Mouse (Mus musculus) hindbrain, postnatal 0 days (tissue): Measurements from ENCODE around the gene Pex7. TPM values are rescaled to one million over a fixed set of nuclear protein-coding genes. Genes with fewer than 3 reads are reported as not detected.

Experiments used
- ATAC-seq: fragments of 200-750 bp; cut with Nextera tagmentation; 2 replicates; pipeline ENCODE4 v1.8.0; 2017; ENCODE audit warnings: mild to moderate bottlenecking, moderate TSS enrichment, moderate library complexity
- DNase-seq: peaks from one replicate; pipeline ENCODE4 v3.0.0-alpha.2; 2015; ENCODE audit warnings: low spot score
- H3K27ac ChIP-seq: fragments of 300-500 bp; sonication (generic); 2 replicates; pipeline ENCODE4 v1.5.1; 2014; ENCODE audit warnings: mild to moderate bottlenecking
- H3K27me3 ChIP-seq: fragments of 300-500 bp; sonication (generic); 2 replicates; pipeline ENCODE4 v1.6.1; 2014; ENCODE audit warnings: low read length, mixed read lengths; ENCODE audit not compliant: insufficient read depth
- H3K36me3 ChIP-seq: fragments of 300-500 bp; sonication (generic); 2 replicates; pipeline ENCODE4 v1.6.1; 2014; ENCODE audit warnings: low read length, mixed read lengths; ENCODE audit not compliant: insufficient read depth
- H3K4me1 ChIP-seq: fragments of 300-500 bp; sonication (generic); 2 replicates; pipeline ENCODE4 v1.6.1; 2014; ENCODE audit warnings: antibody characterized with exemption, low read length, mixed read lengths; ENCODE audit not compliant: insufficient read depth
- H3K4me2 ChIP-seq: fragments of 300-500 bp; sonication (generic); 2 replicates; pipeline ENCODE4 v1.6.1; 2014; ENCODE audit warnings: low read depth, mild to moderate bottlenecking, low read length, moderate library complexity, mixed read lengths
- H3K4me3 ChIP-seq: fragments of 300-500 bp; sonication (generic); 2 replicates; pipeline ENCODE4 v1.5.1; 2014; ENCODE audit warnings: low read length
- H3K9ac ChIP-seq: fragments of 300-500 bp; sonication (generic); replicated peaks from 2 replicates; pipeline ENCODE4 v1.6.1; 2014; ENCODE audit warnings: mild to moderate bottlenecking, low read length, moderate library complexity, mixed read lengths
- H3K9me3 ChIP-seq: fragments of 300-500 bp; sonication (generic); 2 replicates; pipeline ENCODE4 v1.6.1; 2016; ENCODE audit warnings: low read length, mixed read lengths
- CTCF ChIP-seq: IDR thresholded peaks from 2 replicates; pipeline ENCODE4 v1.5.1; 2016; ENCODE audit warnings: antibody characterized with exemption, control low read depth, low read depth
- WGBS: fragments of 180-500 bp; shearing (Covaris S2); extraction: QIAGEN DNeasy Blood & Tissue Kit; methylation state at CpG from one replicate; pipeline ENCODE4 v1.1.7; 2014; 5-methylcytosine and 5-hydroxymethylcytosine counted together
- polyA plus RNA-seq: library from polyadenylated mRNA; unstranded; fragments of >200 nt; fragmentation: Nextera tagmentation; extraction: Ambion mirVana; gene quantifications from 2 replicates; pipeline ENCODE4 v1.2.1, GENCODE M21; 2015
- total RNA-seq: library from RNA; depleted of rRNA; stranded (reverse); fragments of >200 nt; gene quantifications from 2 replicates; pipeline ENCODE4 v1.2.3, GENCODE M21; 2014

Pex7 gene
- total and polyA plus RNA-seq, 2 experiments from 2014 or later = 30.6 to 39.7 TPM

DNA sequence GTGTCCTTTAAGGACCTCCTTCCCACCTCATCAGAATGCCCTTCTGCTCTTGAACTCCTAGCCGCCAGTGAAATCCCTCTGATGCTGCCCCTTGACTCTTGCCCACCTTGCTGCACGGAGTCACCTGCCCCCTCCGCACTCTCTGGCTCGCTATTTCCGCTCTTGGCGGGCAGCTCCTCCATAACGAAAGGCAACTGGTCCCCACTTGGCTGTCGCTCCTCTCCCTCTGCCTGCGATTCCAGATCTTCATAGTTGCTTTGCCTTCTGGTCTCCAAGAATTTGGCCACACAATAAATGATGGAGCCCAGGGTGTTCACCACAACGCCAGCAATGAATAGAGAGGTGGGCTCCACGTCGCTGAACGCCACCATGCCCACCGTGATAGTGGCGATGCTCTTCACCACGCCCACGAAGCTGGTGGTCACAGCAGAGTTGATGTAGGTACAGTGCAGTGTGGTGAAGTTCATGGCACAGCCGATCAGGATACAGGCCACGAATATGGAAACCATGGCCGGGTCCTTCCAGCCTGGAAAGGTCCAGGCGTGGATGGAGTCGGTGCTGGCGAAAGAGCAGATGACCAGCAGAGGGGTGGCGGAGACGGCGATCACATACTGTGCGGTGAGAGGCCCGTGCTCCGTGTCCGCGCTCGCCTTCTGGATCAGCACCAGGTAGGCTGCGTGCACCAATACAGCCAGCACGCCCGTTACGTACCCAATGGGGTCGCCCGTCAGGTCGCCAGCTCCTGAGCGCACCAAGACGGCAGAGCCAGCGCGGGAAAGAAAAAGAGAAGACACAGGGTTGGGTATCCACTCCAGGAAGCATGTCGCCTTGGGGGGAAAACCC, 58.3 kb downstream of the Pex7 start:
- Histone ChIP-seq H3K36me3 (no peaks in the 10 kb centered on the region), H3K4me1 (peaks cover 11% of the 10 kb centered on the region; the same call in 1 of the 2 replicates), H3K4me2 (peak overlapping the region; percentile 100), H3K9me3 (no peaks in the 10 kb centered on the region), H3K9ac (0 out of 2 replicates have a peak overlapping the region, but pooled peaks have one; percentile 44), H3K4me3 (peak overlapping the region; percentile 60), H3K27me3 (peaks cover 24% of the 10 kb centered on the region), H3K27ac (no peak overlapping the region)
- 10% methylated on average over 44 of the region's 44 CpGs for WGBS
- DNase-seq (peak; percentile 10), ATAC-seq (peak; percentile 11; the same call in 1 of the 2 replicates)
- TF ChIP-seq CTCF = no peak

DNA sequence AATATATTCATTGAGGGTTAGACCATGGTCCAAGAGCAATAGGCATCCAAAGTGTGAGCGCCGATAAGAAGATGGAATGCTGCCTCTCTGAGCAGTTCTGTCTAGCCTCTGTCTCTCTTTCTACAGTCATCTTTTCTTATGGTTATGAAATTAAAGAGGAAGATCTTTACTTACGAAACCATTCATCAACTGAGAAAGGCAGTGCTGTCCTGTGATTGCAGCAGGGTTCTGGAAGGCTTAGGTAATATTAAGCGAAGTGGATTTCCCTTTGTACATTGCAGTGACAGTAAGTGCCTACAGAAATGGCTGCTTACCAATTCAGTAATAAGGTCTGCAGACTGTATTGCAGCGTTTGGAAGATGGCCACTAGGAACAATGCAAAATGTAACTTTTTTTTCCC, 67.7 kb downstream of the Pex7 start:
- Histone ChIP-seq H3K9me3 (no peaks in the 10 kb centered on the region), H3K27me3 (no peaks in the 10 kb centered on the region), H3K4me3 (no peak overlapping the region), H3K27ac (no peak overlapping the region), H3K4me2 (no peak overlapping the region), H3K4me1 (no peaks in the 10 kb centered on the region), H3K9ac (no peak overlapping the region), H3K36me3 (no peaks in the 10 kb centered on the region)
- TF ChIP-seq CTCF = no peak
- 87% methylated on average over 5 of the region's 5 CpGs for WGBS
- ATAC-seq (no peak), DNase-seq (no peak)

DNA sequence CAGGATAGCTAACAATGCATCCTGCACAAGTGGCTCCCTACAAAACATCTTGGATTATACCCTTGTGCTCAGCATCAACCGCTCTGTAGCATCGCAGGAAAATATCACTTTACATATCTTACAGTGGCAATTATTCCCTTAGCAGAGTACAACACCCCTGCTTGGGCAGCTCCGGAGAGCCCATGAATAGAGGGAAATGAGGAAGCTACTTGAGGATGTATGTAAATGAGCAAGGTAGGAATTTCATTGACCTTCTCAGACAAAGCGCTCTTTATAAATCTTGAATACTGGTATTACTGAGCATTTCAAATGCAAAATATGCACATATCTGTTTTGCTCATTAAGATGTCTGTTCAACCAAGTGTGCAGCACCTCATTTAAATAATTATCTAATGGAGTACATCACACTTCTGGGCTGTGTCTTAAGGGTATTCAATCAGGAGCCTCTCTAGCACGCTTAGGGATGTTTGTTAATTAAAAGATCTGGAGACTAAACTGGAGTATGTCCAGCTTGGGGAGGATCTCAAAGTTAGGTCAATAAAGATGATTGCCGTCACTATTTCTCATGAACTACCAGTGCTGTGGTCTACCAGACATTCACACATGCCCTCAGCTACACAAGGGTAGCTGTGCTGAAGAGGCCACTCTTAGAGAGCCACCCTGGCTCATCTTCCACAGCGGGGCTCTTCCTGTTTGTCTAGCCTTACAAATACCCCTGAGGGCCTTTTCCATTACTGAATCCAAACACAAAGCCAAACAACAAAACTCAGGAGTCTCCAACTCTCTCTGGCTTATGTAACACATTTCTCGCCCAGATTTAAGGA, 71.4 kb downstream of the Pex7 start:
- Histone ChIP-seq H3K9me3 (no peaks in the 10 kb centered on the region), H3K4me2 (no peak overlapping the region), H3K27ac (no peak overlapping the region), H3K36me3 (no peaks in the 10 kb centered on the region), H3K9ac (no peak overlapping the region), H3K27me3 (no peaks in the 10 kb centered on the region), H3K4me1 (no peaks in the 10 kb centered on the region), H3K4me3 (no peak overlapping the region)
- no peak for TF ChIP-seq CTCF
- 55% methylated on average over 8 of the region's 8 CpGs for WGBS
- ATAC-seq (0 out of 2 replicates have a peak, but pooled peaks have one; percentile 15), DNase-seq (no peak)

DNA sequence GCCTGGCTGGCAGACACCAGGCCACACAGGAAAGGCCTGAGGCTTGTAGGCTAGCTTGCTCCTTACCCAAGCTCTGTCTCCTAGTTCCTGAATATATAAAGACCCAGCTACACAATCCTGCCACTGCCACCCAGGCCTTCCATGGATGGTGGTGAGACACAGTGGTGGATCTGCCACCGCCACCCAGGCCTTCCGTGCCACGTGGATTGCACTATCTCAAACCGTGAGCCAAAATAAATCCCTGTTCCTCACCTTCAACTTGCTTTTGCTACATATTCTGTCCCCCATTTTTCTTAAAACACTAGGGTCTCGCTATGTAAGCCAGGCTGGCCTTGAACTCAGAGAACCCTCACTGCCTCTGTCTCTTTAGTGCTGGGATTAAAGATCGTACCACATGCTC, 73.3 kb downstream of the Pex7 start:
- no peak for ATAC-seq
- WGBS = 94% methylated on average over 6 of the region's 6 CpGs
- Histone ChIP-seq H3K27ac (no peak overlapping the region), H3K9me3 (no peaks in the 10 kb centered on the region), H3K36me3 (no peaks in the 10 kb centered on the region), H3K4me3 (no peak overlapping the region), H3K27me3 (no peaks in the 10 kb centered on the region), H3K9ac (no peak overlapping the region), H3K4me1 (no peaks in the 10 kb centered on the region), H3K4me2 (no peak overlapping the region)
- no peak for DNase-seq
- TF ChIP-seq CTCF = no peak

DNA sequence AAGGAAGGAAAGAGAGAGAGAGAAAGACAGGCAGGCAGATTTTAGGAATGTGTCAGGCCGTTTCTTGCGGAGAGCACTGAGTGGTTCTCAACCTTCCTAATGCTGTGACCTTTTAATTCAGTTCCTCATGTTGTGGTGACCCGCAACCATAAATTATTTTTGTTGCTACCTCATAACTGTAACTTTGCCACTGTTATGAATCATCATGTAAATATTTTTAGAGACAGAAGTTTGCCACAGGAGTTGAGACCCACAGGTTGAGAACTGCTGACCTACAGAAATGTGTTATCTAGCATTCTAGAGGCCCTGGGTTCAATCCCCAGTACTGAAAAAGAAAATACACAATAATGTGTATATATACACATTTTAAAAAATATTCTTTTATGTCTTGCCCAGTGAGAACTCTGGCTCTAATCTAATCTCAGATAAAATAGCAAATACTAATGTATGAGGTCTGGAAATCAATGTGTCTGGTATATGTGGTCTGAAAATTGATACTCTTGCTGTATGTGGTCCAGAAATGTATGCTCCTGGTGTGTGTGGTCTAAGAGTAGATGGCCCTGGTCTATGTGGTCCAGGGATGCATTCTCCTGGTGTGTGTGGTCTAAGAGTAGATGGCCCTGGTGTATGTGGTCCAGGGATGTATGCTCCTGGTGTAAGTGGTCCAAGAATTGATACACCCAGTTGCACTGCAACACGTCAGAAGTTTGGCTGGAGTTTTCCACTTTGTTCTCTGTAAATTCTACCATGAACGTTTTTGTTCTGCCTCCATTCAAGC, 76.2 kb downstream of the Pex7 start:
- no peak for ATAC-seq
- Histone ChIP-seq H3K9me3 (no peaks in the 10 kb centered on the region), H3K4me2 (no peak overlapping the region), H3K4me3 (no peak overlapping the region), H3K27ac (no peak overlapping the region), H3K4me1 (no peaks in the 10 kb centered on the region), H3K9ac (no peak overlapping the region), H3K36me3 (no peaks in the 10 kb centered on the region), H3K27me3 (no peaks in the 10 kb centered on the region)
- no peak for DNase-seq
- 86% methylated on average over 5 of the region's 5 CpGs for WGBS
- TF ChIP-seq CTCF = no peak

DNA sequence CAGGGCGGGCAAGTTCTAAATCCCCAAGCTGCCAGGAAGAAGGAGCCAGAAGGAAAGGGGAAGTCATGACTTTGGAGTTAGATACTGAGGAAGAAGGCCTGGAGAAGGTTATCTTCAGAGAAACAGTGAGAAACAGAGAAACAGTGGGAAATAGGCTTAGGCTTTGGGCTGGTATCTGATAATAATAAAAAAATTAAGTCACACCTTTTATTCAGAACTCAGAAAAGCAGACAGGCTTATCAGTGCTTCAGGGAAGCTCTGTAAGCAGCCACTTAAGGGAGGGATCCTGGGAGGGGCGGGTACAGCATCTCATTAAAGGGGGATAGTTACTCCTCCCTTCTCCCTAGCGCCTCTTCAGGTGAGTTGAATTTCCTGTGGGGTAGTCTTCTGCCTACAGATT, 86.5 kb downstream of the Pex7 start:
- ATAC-seq (no peak), DNase-seq (no peak)
- no peak overlapping the region for H3K27ac ChIP-seq
- H3K4me2 ChIP-seq = no peak overlapping the region
- H3K9me3 ChIP-seq = no peaks in the 10 kb centered on the region
- no peak overlapping the region for H3K9ac ChIP-seq
- H3K36me3 ChIP-seq = no peaks in the 10 kb centered on the region
- no peaks in the 10 kb centered on the region for H3K27me3 ChIP-seq
- TF ChIP-seq CTCF = no peak
- 75% methylated on average over 3 of the region's 3 CpGs for WGBS
- no peaks in the 10 kb centered on the region for H3K4me1 ChIP-seq
- no peak overlapping the region for H3K4me3 ChIP-seq
